Mouse (Mus musculus) kidney, adult 2 months (tissue): ENCODE results near the gene Ago3. TPM values are rescaled to one million over a fixed set of nuclear protein-coding genes. Genes with fewer than 3 reads are reported as not detected.

ENCODE experiments used
- DNase-seq: peaks from one replicate; pipeline ENCODE4 v3.0.0; 2021
- H3K27ac ChIP-seq: fragments of 200-500 bp; 2 replicates; pipeline ENCODE4 v1.5.1; 2012; ENCODE audit warnings: low read depth, low read length, control low read depth, inconsistent platforms; ENCODE audit not compliant: insufficient read depth
- H3K27me3 ChIP-seq: fragments of 200-500 bp; replicated peaks from 2 replicates; pipeline ENCODE4 v1.6.1; 2012; ENCODE audit warnings: mild to moderate bottlenecking, moderate library complexity, low read length, inconsistent platforms; ENCODE audit not compliant: control insufficient read depth, insufficient read depth
- H3K36me3 ChIP-seq: fragments of 200-500 bp; 2 replicates; pipeline ENCODE4 v1.6.1; 2012; ENCODE audit warnings: mild to moderate bottlenecking, moderate library complexity, low read length, inconsistent platforms; ENCODE audit not compliant: control insufficient read depth, insufficient read depth
- H3K4me1 ChIP-seq: fragments of 200-500 bp; 2 replicates; pipeline ENCODE4 v1.6.1; 2011; ENCODE audit warnings: low read length; ENCODE audit not compliant: control insufficient read depth, insufficient read depth
- H3K4me3 ChIP-seq: fragments of 200-500 bp; 2 replicates; pipeline ENCODE4 v1.5.1; 2011; ENCODE audit warnings: mild to moderate bottlenecking, low read depth, low read length, control low read depth; ENCODE audit not compliant: insufficient read depth
- CTCF ChIP-seq: fragments of 200-500 bp; conservative IDR thresholded peaks from 2 replicates; pipeline ENCODE4 v1.5.1; 2011; ENCODE audit warnings: low read depth, mild to moderate bottlenecking, control low read depth, low read length, moderate library complexity, mixed read lengths; ENCODE audit not compliant: insufficient read depth, insufficient read length
- POLR2A ChIP-seq: fragments of 200-500 bp; IDR thresholded peaks from one replicate; pipeline ENCODE4 v1.6.1; 2011; ENCODE audit warnings: low read depth, low read length, control low read depth
- WGBS: fragments of 180-500 bp; shearing (Covaris S2); methylation state at CpG from one replicate; pipeline ENCODE4 v1.1.7; 2018; 5-methylcytosine and 5-hydroxymethylcytosine counted together
- polyA plus RNA-seq: library from polyadenylated mRNA; depleted of rRNA; stranded (reverse); fragments of >200 nt; gene quantifications from 2 replicates; pipeline ENCODE4 v1.2.3, GENCODE M21; 2012

The Ago3 gene
- polyA plus RNA-seq, 1 experiment = 7.9 TPM

DNA sequence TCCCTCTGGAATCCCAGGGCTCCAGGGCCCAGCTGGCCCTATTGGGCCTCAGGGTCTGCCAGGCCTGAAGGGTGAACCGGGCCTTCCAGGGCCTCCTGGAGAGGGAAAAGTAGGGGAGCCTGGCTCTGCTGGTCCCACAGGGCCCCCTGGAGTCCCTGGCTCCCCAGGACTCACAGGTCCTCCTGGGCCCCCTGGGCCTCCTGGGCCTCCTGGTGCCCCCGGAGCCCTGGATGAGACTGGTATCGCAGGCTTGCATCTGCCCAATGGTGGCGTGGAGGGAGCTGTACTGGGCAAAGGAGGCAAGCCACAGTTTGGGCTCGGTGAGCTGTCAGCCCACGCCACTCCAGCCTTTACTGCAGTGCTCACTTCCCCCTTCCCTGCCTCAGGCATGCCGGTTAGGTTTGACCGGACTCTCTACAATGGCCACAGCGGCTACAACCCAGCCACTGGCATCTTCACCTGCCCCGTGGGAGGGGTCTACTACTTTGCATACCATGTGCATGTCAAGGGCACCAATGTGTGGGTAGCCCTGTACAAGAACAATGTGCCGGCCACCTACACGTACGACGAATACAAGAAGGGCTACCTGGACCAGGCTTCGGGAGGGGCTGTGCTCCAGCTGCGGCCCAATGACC is 117.7 kb downstream of the Ago3 start:
- H3K4me1 ChIP-seq = peaks cover 7% of the 10 kb centered on the region; the same call in 1 of the 2 replicates
- no peak overlapping the region for H3K27ac ChIP-seq
- WGBS = 93% methylated on average over 16 of the region's 16 CpGs
- DNase-seq = no peak
- no peaks in the 10 kb centered on the region for H3K27me3 ChIP-seq
- no peak overlapping the region for H3K4me3 ChIP-seq
- no peak for TF ChIP-seq POLR2A
- TF ChIP-seq CTCF = no peak
- H3K36me3 ChIP-seq = no peaks in the 10 kb centered on the region

DNA sequence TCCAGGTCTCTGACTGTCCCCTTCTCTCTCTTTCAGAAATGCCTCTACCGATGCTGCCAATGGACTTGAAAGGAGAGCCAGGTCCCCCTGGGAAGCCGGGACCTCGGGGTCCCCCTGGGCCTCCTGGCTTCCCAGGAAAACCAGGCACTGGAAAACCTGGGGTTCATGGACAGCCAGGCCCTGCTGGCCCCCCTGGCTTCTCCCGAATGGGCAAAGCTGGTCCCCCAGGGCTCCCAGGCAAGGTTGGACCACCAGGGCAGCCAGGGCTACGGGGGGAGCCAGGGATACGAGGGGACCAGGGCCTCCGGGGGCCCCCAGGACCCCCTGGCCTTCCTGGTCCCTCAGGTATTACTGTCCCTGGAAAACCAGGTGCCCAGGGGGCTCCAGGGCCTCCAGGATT is 119.0 kb downstream of the Ago3 start:
- H3K4me1 ChIP-seq = peaks cover 7% of the 10 kb centered on the region; the same call in 1 of the 2 replicates
- DNase-seq = no peak
- no peak for TF ChIP-seq CTCF
- no peak for TF ChIP-seq POLR2A
- no peak overlapping the region for H3K4me3 ChIP-seq
- no peak overlapping the region for H3K27ac ChIP-seq
- no peaks in the 10 kb centered on the region for H3K27me3 ChIP-seq
- WGBS = 78% methylated on average over 7 of the region's 7 CpGs
- H3K36me3 ChIP-seq = no peaks in the 10 kb centered on the region

DNA sequence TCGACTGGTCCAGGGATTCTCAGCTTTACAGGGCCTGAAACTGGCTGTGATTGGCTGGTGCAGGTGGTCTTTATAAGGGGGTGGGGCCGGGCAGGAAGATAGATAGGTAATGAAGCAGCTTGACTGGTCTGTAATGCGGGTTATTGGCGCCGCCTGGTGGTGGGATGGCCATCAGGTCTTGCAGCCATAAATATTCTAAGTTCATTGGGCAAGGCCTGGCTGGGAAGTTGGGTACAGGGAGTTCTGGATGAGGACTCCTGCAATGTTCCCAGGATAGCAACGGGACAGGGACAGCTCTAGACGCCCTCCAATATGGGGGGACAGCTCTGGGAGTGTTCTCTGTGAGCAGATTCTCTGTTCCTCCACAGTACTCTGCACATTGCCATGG is 119.4 kb downstream of the Ago3 start:
- TF ChIP-seq CTCF (peak; percentile 79), POLR2A (no peak)
- Histone ChIP-seq H3K4me1 (peaks cover 7% of the 10 kb centered on the region; the same call in 1 of the 2 replicates), H3K4me3 (no peak overlapping the region), H3K27ac (no peak overlapping the region), H3K36me3 (no peaks in the 10 kb centered on the region), H3K27me3 (no peaks in the 10 kb centered on the region)
- peak; percentile 88 for DNase-seq
- 2% methylated on average over 7 of the region's 7 CpGs for WGBS

DNA sequence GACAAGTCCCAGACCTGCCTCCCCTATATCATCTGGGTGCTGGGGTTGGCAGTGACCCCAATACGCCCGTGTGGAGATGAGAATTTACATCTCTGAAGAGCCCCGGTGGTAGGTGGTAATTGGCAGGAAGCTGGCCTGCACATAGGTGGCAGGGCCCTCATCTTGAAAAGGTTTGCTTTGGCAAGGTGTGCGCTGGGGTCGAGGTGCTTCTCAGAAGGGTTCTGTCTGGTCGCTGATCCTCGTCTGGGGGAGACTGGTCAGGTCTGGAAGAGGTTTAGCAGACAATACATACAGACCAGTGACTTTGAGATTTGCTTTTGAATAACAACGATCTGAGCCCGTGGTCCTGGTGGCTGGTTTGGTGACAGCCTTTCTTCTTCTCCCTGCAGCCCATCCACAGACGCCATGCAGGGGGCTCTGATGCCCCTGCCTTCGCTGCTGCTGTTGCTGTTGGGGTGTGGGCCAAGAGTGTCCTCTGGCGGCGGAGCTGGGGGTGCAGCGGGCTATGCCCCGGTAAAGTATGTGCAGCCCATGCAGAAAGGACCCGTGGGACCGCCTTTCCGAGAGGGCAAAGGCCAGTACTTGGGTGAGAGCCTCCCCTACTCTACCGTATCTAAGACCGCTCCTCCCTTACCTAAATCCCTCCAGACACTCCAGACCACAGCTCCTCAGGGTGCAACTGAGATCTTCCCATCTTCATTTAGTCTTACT is 120.0 kb downstream of the Ago3 start:
- Histone ChIP-seq H3K4me3 (no peak overlapping the region), H3K27ac (no peak overlapping the region), H3K27me3 (no peaks in the 10 kb centered on the region), H3K36me3 (no peaks in the 10 kb centered on the region), H3K4me1 (peaks cover 3% of the 10 kb centered on the region; the same call in 1 of the 2 replicates)
- TF ChIP-seq CTCF (peak; percentile 41), POLR2A (no peak)
- WGBS = 24% methylated on average over 20 of the region's 20 CpGs
- no peak for DNase-seq

DNA sequence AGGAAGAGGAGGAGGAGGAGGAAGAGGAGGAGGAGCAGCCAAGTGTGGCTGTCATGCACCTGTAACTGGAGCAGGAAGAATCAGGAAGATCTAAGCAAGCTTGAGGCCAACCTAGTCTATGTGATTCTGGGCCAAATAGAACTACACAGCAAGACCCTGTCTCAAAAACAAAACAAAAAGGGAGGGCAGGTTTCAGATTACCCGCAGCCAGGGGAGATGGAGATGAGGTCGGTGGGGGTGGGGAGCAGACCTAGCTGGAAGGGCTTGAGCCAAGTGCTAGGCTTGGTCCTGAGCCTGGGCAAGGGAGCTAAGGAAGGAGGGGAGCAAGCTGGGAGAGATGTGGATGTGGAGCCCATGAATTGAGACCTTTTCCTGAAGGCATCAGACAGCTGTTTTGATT is 122.5 kb downstream of the Ago3 start:
- TF ChIP-seq POLR2A = no peak
- no peak for TF ChIP-seq CTCF
- WGBS = 17% methylated on average over 2 of the region's 2 CpGs
- no peaks in the 10 kb centered on the region for H3K36me3 ChIP-seq

DNA sequence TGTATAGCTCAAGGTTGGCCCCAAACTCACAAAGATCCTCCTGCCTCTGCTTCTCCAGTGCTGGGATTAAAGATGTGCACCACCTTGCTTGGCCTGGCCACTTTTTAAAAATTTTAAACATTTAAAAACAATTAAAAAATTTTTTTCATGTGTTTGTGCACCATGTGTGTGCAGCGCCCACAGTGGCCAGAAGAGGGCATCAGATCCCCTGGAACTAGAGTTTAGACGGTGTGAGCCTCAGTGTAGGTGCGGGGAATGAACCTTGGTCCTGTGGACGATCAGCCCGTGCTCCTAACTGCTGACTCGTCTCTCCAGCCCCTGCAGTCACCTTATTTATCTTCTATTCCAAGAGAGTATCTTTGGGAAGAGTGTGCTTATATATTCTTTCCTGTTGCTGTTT is 123.3 kb downstream of the Ago3 start:
- H3K4me3 ChIP-seq = no peak overlapping the region
- no peak for TF ChIP-seq POLR2A
- no peak for TF ChIP-seq CTCF
- no peaks in the 10 kb centered on the region for H3K27me3 ChIP-seq
- H3K27ac ChIP-seq = no peak overlapping the region
- H3K36me3 ChIP-seq = no peaks in the 10 kb centered on the region
- 90% methylated on average over 6 of the region's 6 CpGs for WGBS
- H3K4me1 ChIP-seq = peaks cover 3% of the 10 kb centered on the region
- no peak for DNase-seq

More for the DNA sequence above, 122.5 kb downstream of the Ago3 start:
- no peaks in the 10 kb centered on the region for H3K27me3 ChIP-seq
- H3K4me1 ChIP-seq = peaks cover 3% of the 10 kb centered on the region; the same call in 1 of the 2 replicates
- no peak overlapping the region for H3K27ac ChIP-seq
- no peak overlapping the region for H3K4me3 ChIP-seq
- no peak for DNase-seq

DNA sequence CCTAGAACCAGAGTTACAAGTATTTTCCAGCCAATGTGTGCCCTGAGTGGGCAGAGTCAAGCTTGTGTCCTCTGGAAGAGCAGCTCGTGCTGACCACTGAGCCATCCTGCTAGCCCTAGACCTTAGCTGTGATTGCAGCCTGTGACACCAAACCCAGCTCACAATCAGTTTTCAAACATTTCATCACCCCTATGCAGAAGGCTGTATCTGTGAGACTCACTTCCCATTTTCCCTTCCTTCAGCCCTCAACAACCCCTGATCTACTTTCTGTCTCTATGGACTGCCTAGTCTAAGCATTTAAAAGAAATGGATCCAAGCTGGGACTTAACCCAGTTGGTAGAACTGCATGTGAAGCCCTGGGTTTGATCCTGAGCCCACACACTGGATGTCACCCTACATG is 123.9 kb downstream of the Ago3 start:
- TF ChIP-seq POLR2A (no peak), CTCF (no peak)
- peaks cover 3% of the 10 kb centered on the region for H3K4me1 ChIP-seq
- WGBS = 94% methylated on average over 1 of the region's 1 CpGs

More for the DNA sequence above, 123.9 kb downstream of the Ago3 start:
- Histone ChIP-seq H3K36me3 (no peaks in the 10 kb centered on the region), H3K27me3 (no peaks in the 10 kb centered on the region), H3K27ac (no peak overlapping the region), H3K4me3 (no peak overlapping the region)
- no peak for DNase-seq
